Mouse (Mus musculus) intestine, postnatal 0 days (tissue): ENCODE results near the gene Adgrl2. TPM values are rescaled to one million over a fixed set of nuclear protein-coding genes. Genes with fewer than 3 reads are reported as not detected.

Experiments used
- ATAC-seq: fragments of 200-750 bp; cut with Nextera tagmentation; 2 replicates; pipeline ENCODE4 v1.8.0; 2017; ENCODE audit warnings: mild to moderate bottlenecking, moderate TSS enrichment, moderate library complexity
- H3K27ac ChIP-seq: fragments of 300-500 bp; sonication (generic); 2 replicates; pipeline ENCODE4 v1.5.1; 2014; ENCODE audit warnings: mild to moderate bottlenecking, low read depth, low read length, moderate library complexity
- H3K27me3 ChIP-seq: fragments of 300-500 bp; sonication (generic); replicated peaks from 2 replicates; pipeline ENCODE4 v1.6.1; 2014; ENCODE audit warnings: low read length, mixed read lengths; ENCODE audit not compliant: control insufficient read depth, insufficient read depth
- H3K36me3 ChIP-seq: fragments of 300-500 bp; sonication (generic); 2 replicates; pipeline ENCODE4 v1.6.1; 2014; ENCODE audit warnings: mild to moderate bottlenecking, moderate library complexity; ENCODE audit not compliant: control insufficient read depth, insufficient read depth
- H3K4me1 ChIP-seq: fragments of 300-500 bp; sonication (generic); replicated peaks from 2 replicates; pipeline ENCODE4 v1.6.1; 2014; ENCODE audit warnings: antibody characterized with exemption, low read length, mixed read lengths; ENCODE audit not compliant: control insufficient read depth, insufficient read depth
- H3K4me2 ChIP-seq: fragments of 300-500 bp; sonication (generic); replicated peaks from 2 replicates; pipeline ENCODE4 v1.6.1; 2014; ENCODE audit warnings: low read depth, mild to moderate bottlenecking, moderate library complexity
- H3K4me3 ChIP-seq: fragments of 300-500 bp; sonication (generic); 2 replicates; pipeline ENCODE4 v1.5.1; 2014; ENCODE audit warnings: low read depth, low read length
- H3K9ac ChIP-seq: fragments of 300-500 bp; sonication (generic); 2 replicates; pipeline ENCODE4 v1.6.1; 2014; ENCODE audit warnings: mild to moderate bottlenecking, low read depth, low read length
- H3K9me3 ChIP-seq: fragments of 300-500 bp; sonication (generic); 2 replicates; pipeline ENCODE4 v1.6.1; 2016; ENCODE audit warnings: mixed run types; ENCODE audit not compliant: control insufficient read depth
- CTCF ChIP-seq: sonication (generic); IDR thresholded peaks from 2 replicates; pipeline ENCODE4 v1.5.1; 2016; ENCODE audit warnings: low read depth, mild to moderate bottlenecking, control low read depth, antibody characterized with exemption, moderate library complexity
- WGBS: fragments of 180-500 bp; shearing (Covaris S2); extraction: QIAGEN DNeasy Blood & Tissue Kit; methylation state at CpG from one replicate; pipeline ENCODE4 v1.1.7; 2014; 5-methylcytosine and 5-hydroxymethylcytosine counted together
- polyA plus RNA-seq: library from polyadenylated mRNA; unstranded; fragments of >200 nt; fragmentation: Nextera tagmentation; extraction: Ambion mirVana; gene quantifications from 2 replicates; pipeline ENCODE4 v1.2.1, GENCODE M21; 2015

The Adgrl2 gene
- polyA plus RNA-seq, 1 experiment from 2014 or later = 20.4 TPM

- 61% methylated on average over 4 of the region's 4 CpGs for WGBS
- H3K9ac ChIP-seq = no peak overlapping the region
- no peak overlapping the region for H3K27ac ChIP-seq
- H3K36me3 ChIP-seq = peaks cover 4% of the 10 kb centered on the region; the same call in 1 of the 2 replicates
- no peaks in the 10 kb centered on the region for H3K27me3 ChIP-seq
- H3K4me3 ChIP-seq = no peak overlapping the region
- no peak for TF ChIP-seq CTCF
- no peaks in the 10 kb centered on the region for H3K9me3 ChIP-seq
- 0 out of 2 replicates have a peak, but pooled peaks cover 2% of the 10 kb centered on the region for H3K4me1 ChIP-seq
- H3K4me2 ChIP-seq = no peak overlapping the region
- ATAC-seq = no peak
Measured at GRCm38 (mm10) chr3:148886956-148887355, 103.4 kb downstream of the Adgrl2 start.

DNA sequence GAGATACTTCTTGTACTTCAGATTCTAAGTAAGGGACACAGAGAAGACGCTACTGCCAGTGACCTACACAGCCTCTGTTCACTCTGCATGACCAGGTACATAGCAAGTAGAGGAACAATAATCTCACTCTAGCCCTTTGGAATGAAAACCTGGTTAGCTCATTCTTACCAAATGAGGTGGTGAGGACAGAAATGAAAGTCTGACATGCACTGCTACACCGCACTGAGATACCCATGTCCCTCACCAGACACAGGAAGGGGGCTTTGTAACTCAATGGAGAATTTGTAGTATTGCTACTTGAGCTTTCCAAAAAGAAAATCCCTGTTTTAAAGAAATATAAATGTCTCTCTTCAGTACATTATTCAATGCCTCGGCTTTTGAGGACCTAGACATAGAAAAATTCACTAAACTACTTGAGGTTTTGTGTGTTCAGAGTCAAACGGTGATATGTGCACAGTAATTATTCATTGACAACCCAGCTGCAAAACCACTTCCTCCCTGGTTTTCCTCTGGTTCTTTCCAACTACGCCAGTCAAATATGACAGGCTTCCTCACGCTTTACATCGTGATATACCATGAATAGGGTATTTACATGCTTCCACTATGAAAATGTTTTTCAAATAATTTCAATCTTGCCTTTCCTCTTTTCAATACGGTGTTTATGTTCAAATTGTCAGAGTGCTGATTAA, 104.2 kb downstream of the Adgrl2 start:
- WGBS = 77% methylated on average over 8 of the region's 8 CpGs
- Histone ChIP-seq H3K4me1 (0 out of 2 replicates have a peak, but pooled peaks cover 2% of the 10 kb centered on the region), H3K4me2 (no peak overlapping the region), H3K4me3 (no peak overlapping the region), H3K36me3 (peaks cover 4% of the 10 kb centered on the region; the same call in 1 of the 2 replicates), H3K27me3 (no peaks in the 10 kb centered on the region), H3K9ac (no peak overlapping the region), H3K9me3 (no peaks in the 10 kb centered on the region), H3K27ac (no peak overlapping the region)
- no peak for ATAC-seq
- no peak for TF ChIP-seq CTCF

DNA sequence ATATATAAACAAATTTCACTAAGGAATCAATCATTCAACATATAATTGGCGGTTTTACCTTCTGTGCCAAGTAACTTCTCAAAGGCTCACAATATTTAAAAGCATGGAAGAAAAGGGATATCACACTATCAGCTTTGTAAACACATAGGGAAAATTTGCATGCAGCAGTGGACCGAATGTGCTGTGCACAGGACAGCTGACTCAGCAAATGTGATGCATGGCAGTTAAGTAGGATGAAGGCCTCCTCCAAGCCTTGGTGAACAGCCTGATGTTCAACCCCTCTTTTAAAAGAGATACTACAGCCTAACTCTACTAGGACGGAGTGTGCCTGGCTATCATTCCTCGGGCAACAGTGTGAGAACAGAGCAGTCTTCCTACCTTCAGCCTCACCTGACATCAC, 105.2 kb downstream of the Adgrl2 start:
- no peaks in the 10 kb centered on the region for H3K27me3 ChIP-seq
- H3K9ac ChIP-seq = no peak overlapping the region
- no peak overlapping the region for H3K27ac ChIP-seq
- H3K4me3 ChIP-seq = no peak overlapping the region
- H3K36me3 ChIP-seq = peaks cover 4% of the 10 kb centered on the region; the same call in 1 of the 2 replicates
- H3K9me3 ChIP-seq = no peaks in the 10 kb centered on the region
- H3K4me1 ChIP-seq = 0 out of 2 replicates have a peak, but pooled peaks cover 2% of the 10 kb centered on the region
- TF ChIP-seq CTCF = no peak
- WGBS = 74% methylated on average over 4 of the region's 4 CpGs
- no peak overlapping the region for H3K4me2 ChIP-seq
- ATAC-seq = no peak

GRCm38 (mm10) chr3:148881431-148881830, 108.9 kb downstream of the Adgrl2 start:
- 79% methylated on average over 5 of the region's 5 CpGs for WGBS
- Histone ChIP-seq H3K4me1 (no peaks in the 10 kb centered on the region), H3K4me2 (no peak overlapping the region), H3K36me3 (no peaks in the 10 kb centered on the region), H3K27me3 (no peaks in the 10 kb centered on the region), H3K4me3 (no peak overlapping the region), H3K9ac (no peak overlapping the region), H3K9me3 (no peaks in the 10 kb centered on the region), H3K27ac (no peak overlapping the region)
- no peak for ATAC-seq
- no peak for TF ChIP-seq CTCF

DNA sequence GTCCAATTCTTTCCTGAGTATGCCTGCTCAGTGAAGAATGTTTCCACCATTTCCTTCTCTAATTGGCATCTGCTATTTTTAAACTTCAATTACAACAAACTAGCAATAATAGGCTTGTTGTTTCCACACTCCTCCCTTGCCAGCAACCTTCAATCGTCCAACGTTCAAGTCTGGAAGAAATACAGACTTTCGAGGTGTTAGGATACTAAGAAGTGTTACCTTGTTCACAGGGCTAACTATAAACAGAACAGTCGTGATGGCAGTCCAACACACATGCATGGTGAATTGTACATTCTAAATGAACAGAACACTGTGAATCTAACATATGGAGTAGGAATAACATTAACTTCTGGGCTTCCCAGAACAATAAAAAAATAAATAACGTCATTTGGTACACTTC, 117.8 kb downstream of the Adgrl2 start:
- Histone ChIP-seq H3K9ac (no peak overlapping the region), H3K27me3 (no peaks in the 10 kb centered on the region), H3K4me1 (no peaks in the 10 kb centered on the region), H3K36me3 (no peaks in the 10 kb centered on the region), H3K27ac (no peak overlapping the region), H3K9me3 (no peaks in the 10 kb centered on the region), H3K4me2 (no peak overlapping the region), H3K4me3 (no peak overlapping the region)
- 71% methylated on average over 5 of the region's 5 CpGs for WGBS
- no peak for ATAC-seq
- TF ChIP-seq CTCF = no peak

- Histone ChIP-seq H3K9ac (no peak overlapping the region), H3K4me3 (no peak overlapping the region), H3K4me2 (no peak overlapping the region), H3K36me3 (no peaks in the 10 kb centered on the region), H3K27me3 (no peaks in the 10 kb centered on the region), H3K4me1 (no peaks in the 10 kb centered on the region), H3K9me3 (no peaks in the 10 kb centered on the region), H3K27ac (no peak overlapping the region; the same call in 1 of the 2 replicates)
- 58% methylated on average over 5 of the region's 5 CpGs for WGBS
- TF ChIP-seq CTCF = no peak
- peak; percentile 78 for ATAC-seq
Measured at GRCm38 (mm10) chr3:148871792-148872464, 118.4 kb downstream of the Adgrl2 start.
